Mouse (Mus musculus) erythroblast, embryonic 14.5 days (primary cell): ENCODE data around the gene Fam178b.

Source experiments
- GATA1 ChIP-seq: IDR thresholded peaks from 2 replicates; pipeline ENCODE4 v1.6.1; 2012; ENCODE audit warnings: low read length, inconsistent platforms, mixed read lengths
- TAL1 ChIP-seq: IDR thresholded peaks from 3 replicates; pipeline ENCODE4 v1.6.1; 2012; ENCODE audit warnings: low read length, inconsistent platforms, mixed read lengths

DNA sequence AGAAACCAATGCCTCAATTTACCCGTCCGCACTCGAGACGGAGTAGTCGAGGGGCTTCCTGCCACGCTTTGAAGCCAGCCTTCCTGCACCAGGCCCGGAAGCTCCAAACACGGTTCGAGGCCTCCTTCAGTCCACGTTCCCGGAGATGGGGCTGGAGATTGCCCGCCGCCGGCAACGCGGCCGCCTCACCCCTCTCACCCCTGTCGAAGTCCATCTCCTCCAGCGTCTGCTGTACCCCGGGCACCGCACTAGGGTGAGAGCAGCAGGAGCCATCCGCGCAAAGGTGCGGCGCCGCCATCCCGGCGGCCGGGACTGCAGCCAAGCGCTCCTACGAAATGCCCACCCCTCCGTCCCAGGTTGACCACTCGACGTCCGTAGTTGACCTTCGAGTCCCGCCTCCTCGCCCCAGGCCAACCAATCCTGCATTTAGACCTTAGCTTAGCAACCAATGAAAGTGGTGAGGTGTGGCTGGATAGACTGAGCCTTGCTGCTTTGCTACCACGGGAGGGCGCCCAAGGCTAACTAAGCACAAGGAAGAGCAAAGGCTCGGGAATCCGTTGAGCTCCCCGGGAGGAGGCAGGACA lies 136.0 kb downstream of the Fam178b start, which contains the start of gene Ankrd39:
- peak; percentile 44 for TF ChIP-seq GATA1
- TF ChIP-seq TAL1, result no peak
